Mouse (Mus musculus): ENCODE data around the gene Map3k6. TPM values are rescaled to one million over a fixed set of nuclear protein-coding genes. Genes with fewer than 3 reads are reported as not detected.

Map3k6 gene
- polyA plus RNA-seq, 1 experiment = 4.6 TPM

DNA sequence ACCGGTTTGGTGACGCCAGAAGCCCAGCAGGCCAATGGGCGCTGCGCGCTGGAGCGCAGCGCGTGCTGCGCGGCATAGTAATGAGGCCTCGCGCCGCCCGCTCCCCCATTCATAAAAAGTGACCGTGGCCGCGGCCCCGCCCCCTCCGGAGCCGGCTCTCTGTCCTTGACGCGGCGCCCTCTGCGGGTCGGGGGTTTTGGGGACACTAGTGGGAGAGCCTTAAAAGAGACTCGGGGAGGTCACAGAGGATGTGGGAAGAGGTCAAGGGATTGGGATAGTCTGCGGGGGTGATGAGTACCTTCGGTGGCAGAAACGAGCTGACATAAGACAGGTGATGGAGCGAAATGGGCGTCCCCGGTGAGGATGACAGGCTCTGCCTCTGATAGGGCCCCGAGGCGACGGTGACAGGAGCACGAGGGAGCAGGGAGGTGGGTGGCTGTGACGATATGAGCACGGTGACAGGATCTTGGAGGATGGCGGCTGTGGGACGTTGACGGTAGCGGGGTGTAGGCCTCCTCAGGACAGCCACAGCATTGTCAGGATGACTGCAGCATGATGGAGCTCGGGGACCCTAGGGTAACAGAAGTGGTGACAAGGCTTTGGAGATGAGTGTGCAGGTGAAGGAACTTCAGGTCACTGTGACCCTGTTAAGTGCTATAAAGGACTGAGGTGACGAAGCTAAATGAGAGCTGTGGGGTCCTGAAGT is 27.9 kb upstream of the Map3k6 start:
- Histone ChIP-seq H3K36me3 (ENCODE audit: control insufficient read depth, insufficient read depth) (no peaks in the 10 kb centered on the region), H3K27me3 (ENCODE audit: control insufficient read depth, insufficient read depth, insufficient read length) (no peaks in the 10 kb centered on the region), H3ac (ENCODE audit: control insufficient read depth, insufficient read length) (peak overlapping the region; percentile 24), H3K4me2 (ENCODE audit: low read depth) (peak overlapping the region; percentile 92), H3K4me3 (peak overlapping the region; percentile 18), H3K79me2 (ENCODE audit: control insufficient read depth, insufficient read depth) (no peaks in the 10 kb centered on the region)
- TF ChIP-seq E2F4 (IDR thresholded peaks at IDR 0.05; ENCODE audit: insufficient read depth) (peak; percentile 14), TCF3 (IDR thresholded peaks at IDR 0.05; ENCODE audit: insufficient read length, low read depth) (no peak)

DNA sequence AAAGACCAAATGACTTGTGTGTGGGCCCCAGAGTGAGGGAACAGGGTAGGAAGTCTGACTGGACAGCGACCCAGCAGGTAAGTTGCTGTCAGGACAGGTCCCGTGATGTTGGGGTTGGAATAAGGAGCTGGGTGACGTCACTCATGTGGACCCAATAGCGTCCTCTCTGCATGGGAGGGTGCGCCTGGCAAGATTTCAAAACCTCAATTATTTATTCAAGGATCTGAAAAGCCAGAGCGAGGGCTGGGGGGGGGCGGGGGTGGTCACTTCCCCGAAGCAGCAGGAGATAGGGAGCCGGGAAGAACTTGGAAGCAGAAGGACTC is 27.4 kb upstream of the Map3k6 start:
- TF ChIP-seq USF1 (IDR thresholded peaks at IDR 0.05; ENCODE audit: low read depth) = no peak
- TF ChIP-seq E2F4 (IDR thresholded peaks at IDR 0.05; ENCODE audit: insufficient read depth) = no peak
- TF ChIP-seq POLR2A (IDR thresholded peaks at IDR 0.05; ENCODE audit: insufficient read length, low read depth) = no peak
- Histone ChIP-seq H3K27me3 (ENCODE audit: control insufficient read depth, insufficient read depth, insufficient read length) (no peaks in the 10 kb centered on the region), H3K79me2 (ENCODE audit: control insufficient read depth, insufficient read depth) (no peaks in the 10 kb centered on the region), H3K4me2 (ENCODE audit: low read depth) (peak overlapping the region; percentile 92), H3K4me3 (peak overlapping the region; percentile 18), H3ac (ENCODE audit: control insufficient read depth, insufficient read length) (no peak overlapping the region), H3K36me3 (ENCODE audit: control insufficient read depth, insufficient read depth) (no peaks in the 10 kb centered on the region)

DNA sequence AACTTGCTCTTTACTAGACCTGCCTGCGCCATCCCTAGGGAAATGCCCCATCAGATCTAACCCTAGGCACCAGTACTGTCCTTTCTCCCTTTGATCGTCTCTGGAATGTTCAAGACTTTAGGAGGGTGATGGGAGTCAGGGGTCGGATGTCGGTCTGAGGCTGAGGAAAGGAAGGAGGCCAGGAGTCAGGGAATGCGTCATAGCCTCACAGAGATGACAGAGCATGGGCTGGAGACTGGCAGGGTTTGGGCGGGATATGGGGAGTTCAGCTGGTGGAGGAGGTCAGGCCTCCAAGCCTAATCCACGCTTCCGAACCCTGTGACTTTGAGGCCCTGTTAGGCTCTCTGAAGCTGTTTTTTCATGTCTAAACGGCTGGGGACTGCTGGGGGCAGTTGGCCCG is 27.0 kb upstream of the Map3k6 start:
- Histone ChIP-seq H3ac (ENCODE audit: control insufficient read depth, insufficient read length) (no peak overlapping the region), H3K4me2 (ENCODE audit: low read depth) (peak overlapping the region; percentile 92), H3K36me3 (ENCODE audit: control insufficient read depth, insufficient read depth) (no peaks in the 10 kb centered on the region), H3K27me3 (ENCODE audit: control insufficient read depth, insufficient read depth, insufficient read length) (no peaks in the 10 kb centered on the region), H3K79me2 (ENCODE audit: control insufficient read depth, insufficient read depth) (no peaks in the 10 kb centered on the region), H3K4me3 (peak overlapping the region; percentile 18)
- no peak for TF ChIP-seq MYOG (IDR thresholded peaks at IDR 0.05; ENCODE audit: control insufficient read depth in 1 of 3, insufficient read depth in 1 of 3, insufficient read length in 2 of 3, low read depth in 2 of 3)

DNA sequence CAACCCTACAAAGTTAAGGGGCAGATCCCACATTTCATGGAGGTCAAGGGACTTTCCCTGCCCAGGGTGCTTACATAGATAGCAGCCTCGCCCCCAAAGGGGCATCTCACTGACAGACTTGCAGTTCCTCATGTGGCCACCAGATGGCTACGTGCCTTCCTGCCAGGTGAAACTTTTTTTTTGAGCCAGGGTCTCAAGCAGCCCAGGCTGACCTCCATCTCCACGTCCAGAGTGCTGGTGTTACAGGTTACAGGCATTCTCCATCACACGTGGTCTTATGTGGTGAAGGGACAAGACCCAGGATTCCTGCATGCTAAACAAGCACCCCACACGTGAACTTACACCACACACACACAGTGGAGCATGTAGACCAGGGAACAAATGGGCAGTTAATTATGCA is 23.0 kb upstream of the Map3k6 start:
- H3K4me2 ChIP-seq (ENCODE audit: low read depth) = no peak overlapping the region
- H3ac ChIP-seq (ENCODE audit: control insufficient read depth, insufficient read length) = no peak overlapping the region
- H3K27me3 ChIP-seq (ENCODE audit: control insufficient read depth, insufficient read depth, insufficient read length) = peaks cover 31% of the 10 kb centered on the region
- H3K79me2 ChIP-seq (ENCODE audit: control insufficient read depth, insufficient read depth) = no peaks in the 10 kb centered on the region
- H3K4me3 ChIP-seq = no peak overlapping the region
- H3K36me3 ChIP-seq (ENCODE audit: control insufficient read depth, insufficient read depth) = no peaks in the 10 kb centered on the region
- TF ChIP-seq POLR2AphosphoS2 (IDR thresholded peaks at IDR 0.05; ENCODE audit: insufficient read length, low read depth) (no peak), TCF3 (IDR thresholded peaks at IDR 0.05; ENCODE audit: insufficient read length, low read depth) (no peak), USF1 (IDR thresholded peaks at IDR 0.05; ENCODE audit: low read depth) (peak; percentile 32), MYOG (IDR thresholded peaks at IDR 0.05; ENCODE audit: control insufficient read depth in 1 of 3, insufficient read depth in 1 of 3, insufficient read length in 2 of 3, low read depth in 2 of 3) (no peak), SRF (IDR thresholded peaks at IDR 0.05; ENCODE audit: control insufficient read depth, insufficient read length, low read depth) (no peak)

DNA sequence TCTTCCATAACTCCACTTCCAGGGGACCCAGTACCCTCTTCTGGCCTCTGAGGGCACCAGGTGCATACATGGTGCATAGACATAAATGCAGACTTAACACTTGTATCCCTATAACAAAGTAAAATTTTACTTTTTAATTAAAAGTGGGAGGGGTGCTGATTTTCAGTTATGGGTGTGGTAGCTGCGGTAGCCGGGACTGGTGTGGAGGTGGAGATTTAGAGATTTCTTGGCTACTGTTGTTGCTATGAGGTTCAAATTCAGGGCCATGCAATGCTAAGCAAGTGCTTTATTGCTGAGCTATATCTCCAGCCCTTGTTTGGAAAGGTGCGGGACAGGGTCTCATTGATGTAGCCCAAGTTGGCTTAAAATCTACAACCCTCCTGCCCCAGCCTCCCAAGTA is 21.9 kb upstream of the Map3k6 start:
- H3K79me2 ChIP-seq (ENCODE audit: control insufficient read depth, insufficient read depth) = no peaks in the 10 kb centered on the region
- no peak overlapping the region for H3K4me2 ChIP-seq (ENCODE audit: low read depth)
- H3K4me3 ChIP-seq = no peak overlapping the region
- H3ac ChIP-seq (ENCODE audit: control insufficient read depth, insufficient read length) = no peak overlapping the region
- H3K36me3 ChIP-seq (ENCODE audit: control insufficient read depth, insufficient read depth) = no peaks in the 10 kb centered on the region
- TF ChIP-seq USF1 (IDR thresholded peaks at IDR 0.05; ENCODE audit: low read depth) (no peak), POLR2A (IDR thresholded peaks at IDR 0.05; ENCODE audit: insufficient read length, low read depth) (no peak), MYOD1 (IDR thresholded peaks at IDR 0.05; ENCODE audit: control insufficient read depth in 1 of 3, insufficient read length in 2 of 3, low read depth in 2 of 3) (no peak), TCF12 (IDR thresholded peaks at IDR 0.05; ENCODE audit: insufficient read depth, poor library complexity, severe bottlenecking) (no peak), CEBPB (IDR thresholded peaks at IDR 0.05; ENCODE audit: insufficient read depth, poor library complexity, severe bottlenecking) (no peak), MAX (IDR thresholded peaks at IDR 0.05; ENCODE audit: low read depth) (no peak), SRF (IDR thresholded peaks at IDR 0.05; ENCODE audit: control insufficient read depth, insufficient read length, low read depth) (no peak), E2F4 (IDR thresholded peaks at IDR 0.05; ENCODE audit: insufficient read depth) (no peak), REST (IDR thresholded peaks at IDR 0.05; ENCODE audit: insufficient read depth, insufficient read length) (no peak)
- H3K27me3 ChIP-seq (ENCODE audit: control insufficient read depth, insufficient read depth, insufficient read length) = peaks cover 39% of the 10 kb centered on the region

DNA sequence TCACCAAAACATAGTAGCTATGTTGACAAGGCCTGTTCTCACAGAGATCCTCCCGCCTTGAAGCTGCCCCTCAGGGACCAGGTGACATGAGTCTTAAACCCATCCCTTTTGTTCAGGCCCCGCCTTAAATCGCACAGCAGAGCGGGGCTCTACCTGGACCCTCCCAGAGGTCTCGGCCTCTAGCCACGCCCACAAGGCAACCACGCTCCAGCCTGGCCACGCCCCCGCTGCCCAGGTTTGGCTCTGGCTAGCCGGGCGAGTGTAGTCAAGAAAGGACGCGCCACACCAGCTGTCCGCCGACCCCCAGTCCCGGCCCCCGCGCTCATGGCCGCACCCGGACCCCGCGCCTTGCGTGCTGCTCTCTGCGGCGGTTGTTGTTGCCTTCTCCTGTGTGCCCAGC is 20.0 kb upstream of the Map3k6 start:
- H3K79me2 ChIP-seq (ENCODE audit: control insufficient read depth, insufficient read depth) = no peaks in the 10 kb centered on the region
- no peak overlapping the region for H3K4me2 ChIP-seq (ENCODE audit: low read depth)
- H3K27me3 ChIP-seq (ENCODE audit: control insufficient read depth, insufficient read depth, insufficient read length) = peaks cover 39% of the 10 kb centered on the region
- no peak overlapping the region for H3ac ChIP-seq (ENCODE audit: control insufficient read depth, insufficient read length)
- no peaks in the 10 kb centered on the region for H3K36me3 ChIP-seq (ENCODE audit: control insufficient read depth, insufficient read depth)
- no peak for TF ChIP-seq SRF (IDR thresholded peaks at IDR 0.05; ENCODE audit: control insufficient read depth, insufficient read length, low read depth)
- no peak for TF ChIP-seq POLR2A (IDR thresholded peaks at IDR 0.05; ENCODE audit: insufficient read length, low read depth)
- TF ChIP-seq MYOD1 (IDR thresholded peaks at IDR 0.05; ENCODE audit: control insufficient read depth in 1 of 3, insufficient read length in 2 of 3, low read depth in 2 of 3) = no peak
- no peak for TF ChIP-seq POLR2AphosphoS2 (IDR thresholded peaks at IDR 0.05; ENCODE audit: insufficient read length, low read depth)
- TF ChIP-seq CEBPB (IDR thresholded peaks at IDR 0.05; ENCODE audit: insufficient read depth, poor library complexity, severe bottlenecking) = no peak
- no peak for TF ChIP-seq E2F4 (IDR thresholded peaks at IDR 0.05; ENCODE audit: insufficient read depth)
- no peak for TF ChIP-seq MYOG (IDR thresholded peaks at IDR 0.05; ENCODE audit: control insufficient read depth in 1 of 3, insufficient read depth in 1 of 3, insufficient read length in 2 of 3, low read depth in 2 of 3)
- no peak for TF ChIP-seq TCF3 (IDR thresholded peaks at IDR 0.05; ENCODE audit: insufficient read length, low read depth)
- H3K4me3 ChIP-seq = no peak overlapping the region
